Mouse (Mus musculus) liver, embryonic 13.5 days (tissue): ENCODE data around the gene Dll1. TPM values are rescaled to one million over a fixed set of nuclear protein-coding genes. Genes with fewer than 3 reads are reported as not detected.

Source experiments
- ATAC-seq: fragments of 200-750 bp; cut with Nextera tagmentation; 2 replicates; pipeline ENCODE4 v1.8.0; 2017; ENCODE audit warnings: low read depth, mild to moderate bottlenecking, moderate number of reproducible peaks, moderate library complexity
- DNase-seq: peaks from one replicate; pipeline ENCODE4 v3.0.0; 2022
- H3K27ac ChIP-seq: fragments of 300-500 bp; sonication (generic); 2 replicates; pipeline ENCODE4 v1.5.1; 2015; ENCODE audit warnings: moderate library complexity, mild to moderate bottlenecking, inconsistent platforms
- H3K27me3 ChIP-seq: fragments of 300-500 bp; sonication (generic); 2 replicates; pipeline ENCODE4 v1.6.1; 2015; ENCODE audit warnings: mild to moderate bottlenecking, inconsistent platforms
- H3K36me3 ChIP-seq: fragments of 300-500 bp; sonication (generic); 2 replicates; pipeline ENCODE4 v1.6.1; 2015; ENCODE audit warnings: mild to moderate bottlenecking, inconsistent platforms
- H3K4me1 ChIP-seq: fragments of 300-500 bp; sonication (generic); replicated peaks from 2 replicates; pipeline ENCODE4 v1.6.1; 2015; ENCODE audit warnings: inconsistent platforms
- H3K4me2 ChIP-seq: fragments of 300-500 bp; sonication (generic); 2 replicates; pipeline ENCODE4 v1.6.1; 2015; ENCODE audit warnings: inconsistent platforms, mild to moderate bottlenecking, moderate library complexity
- H3K4me3 ChIP-seq: fragments of 300-500 bp; sonication (generic); replicated peaks from 2 replicates; pipeline ENCODE4 v1.5.1; 2015; ENCODE audit warnings: mild to moderate bottlenecking, inconsistent platforms
- H3K9ac ChIP-seq: fragments of 300-500 bp; sonication (generic); 2 replicates; pipeline ENCODE4 v1.6.1; 2015; ENCODE audit warnings: mild to moderate bottlenecking, inconsistent platforms
- H3K9me3 ChIP-seq: fragments of 300-500 bp; sonication (generic); replicated peaks from 2 replicates; pipeline ENCODE4 v1.6.1; 2016; ENCODE audit warnings: inconsistent platforms
- WGBS: fragments of 180-500 bp; shearing (Covaris S2); methylation state at CpG from one replicate; pipeline ENCODE4 v1.1.7; 2015; ENCODE audit not compliant: insufficient replicate concordance; 5-methylcytosine and 5-hydroxymethylcytosine counted together
- polyA plus RNA-seq: library from polyadenylated mRNA; unstranded; fragments of >200 nt; fragmentation: Nextera tagmentation; extraction: Ambion mirVana; gene quantifications from 2 replicates; pipeline ENCODE4 v1.2.1, GENCODE M21; 2015

Gene Dll1
- polyA plus RNA-seq, 1 experiment from 2014 or later, result 1.3 TPM

- no peaks in the 10 kb centered on the region for H3K27me3 ChIP-seq
- no peaks in the 10 kb centered on the region for H3K9me3 ChIP-seq
- H3K27ac ChIP-seq, result no peak overlapping the region
- no peak overlapping the region for H3K4me3 ChIP-seq
- no peak overlapping the region for H3K9ac ChIP-seq
- DNase-seq (no peak), ATAC-seq (no peak)
- H3K4me2 ChIP-seq, result no peak overlapping the region
- WGBS, result 70% methylated on average over 5 of the region's 5 CpGs
- no peaks in the 10 kb centered on the region for H3K36me3 ChIP-seq
- H3K4me1 ChIP-seq, result no peaks in the 10 kb centered on the region
These were observed 20.1 kb downstream of the Dll1 start for GRCm38 (mm10) chr17:15356526-15356925.

GRCm38 (mm10) chr17:15355072-15355471 is 21.6 kb downstream of the Dll1 start:
- Histone ChIP-seq H3K4me3 (no peak overlapping the region), H3K27ac (no peak overlapping the region), H3K27me3 (no peaks in the 10 kb centered on the region), H3K4me1 (no peaks in the 10 kb centered on the region), H3K36me3 (no peaks in the 10 kb centered on the region), H3K9me3 (no peaks in the 10 kb centered on the region), H3K4me2 (no peak overlapping the region), H3K9ac (no peak overlapping the region)
- 78% methylated on average over 3 of the region's 3 CpGs for WGBS
- ATAC-seq (no peak), DNase-seq (no peak)

GRCm38 (mm10) chr17:15354006-15354405 is 22.7 kb downstream of the Dll1 start:
- no peak for ATAC-seq
- no peak overlapping the region for H3K27ac ChIP-seq
- no peak overlapping the region for H3K4me3 ChIP-seq
- no peaks in the 10 kb centered on the region for H3K4me1 ChIP-seq
- no peak overlapping the region for H3K9ac ChIP-seq
- H3K4me2 ChIP-seq, result no peak overlapping the region
- no peaks in the 10 kb centered on the region for H3K36me3 ChIP-seq
- H3K27me3 ChIP-seq, result no peaks in the 10 kb centered on the region
- H3K9me3 ChIP-seq, result no peaks in the 10 kb centered on the region
- DNase-seq, result no peak
- 73% methylated on average over 2 of the region's 2 CpGs for WGBS

- Histone ChIP-seq H3K4me1 (no peaks in the 10 kb centered on the region), H3K36me3 (no peaks in the 10 kb centered on the region), H3K27me3 (no peaks in the 10 kb centered on the region), H3K27ac (no peak overlapping the region), H3K9me3 (no peaks in the 10 kb centered on the region), H3K4me2 (no peak overlapping the region), H3K9ac (no peak overlapping the region), H3K4me3 (no peak overlapping the region)
- DNase-seq (no peak), ATAC-seq (no peak)
- whole genome bisulfite sequencing, result 48% methylated on average over 10 of the region's 10 CpGs
These were observed 23.6 kb downstream of the Dll1 start for GRCm38 (mm10) chr17:15352869-15353610.

GRCm38 (mm10) chr17:15350152-15350551 is 26.5 kb downstream of the Dll1 start:
- H3K9me3 ChIP-seq, result no peaks in the 10 kb centered on the region
- H3K4me1 ChIP-seq, result no peaks in the 10 kb centered on the region
- no peak overlapping the region for H3K4me3 ChIP-seq
- peaks cover 4% of the 10 kb centered on the region; the same call in 1 of the 2 replicates for H3K27me3 ChIP-seq
- ATAC-seq, result no peak
- no peak overlapping the region for H3K4me2 ChIP-seq
- H3K9ac ChIP-seq, result no peak overlapping the region
- no peak for DNase-seq
- 59% methylated on average over 2 of the region's 2 CpGs for WGBS
- no peak overlapping the region for H3K27ac ChIP-seq
- H3K36me3 ChIP-seq, result no peaks in the 10 kb centered on the region

GRCm38 (mm10) chr17:15343071-15343822 is 33.4 kb downstream of the Dll1 start:
- no peak overlapping the region for H3K4me3 ChIP-seq
- H3K4me2 ChIP-seq, result no peak overlapping the region
- DNase-seq (no peak), ATAC-seq (no peak)
- no peaks in the 10 kb centered on the region for H3K9me3 ChIP-seq
- H3K4me1 ChIP-seq, result no peaks in the 10 kb centered on the region
- H3K27ac ChIP-seq, result no peak overlapping the region
- peaks cover 4% of the 10 kb centered on the region; the same call in 1 of the 2 replicates for H3K27me3 ChIP-seq
- H3K36me3 ChIP-seq, result no peaks in the 10 kb centered on the region
- no peak overlapping the region for H3K9ac ChIP-seq
- 39% methylated on average over 14 of the region's 14 CpGs for WGBS

- H3K27ac ChIP-seq, result no peak overlapping the region
- H3K4me3 ChIP-seq, result no peak overlapping the region
- H3K36me3 ChIP-seq, result no peaks in the 10 kb centered on the region
- no peaks in the 10 kb centered on the region for H3K27me3 ChIP-seq
- no peaks in the 10 kb centered on the region for H3K9me3 ChIP-seq
- 54% methylated on average over 1 of the region's 1 CpGs for WGBS
- no peak for ATAC-seq
- H3K9ac ChIP-seq, result no peak overlapping the region
- no peaks in the 10 kb centered on the region for H3K4me1 ChIP-seq
- H3K4me2 ChIP-seq, result no peak overlapping the region
- DNase-seq, result no peak
These were observed 38.8 kb downstream of the Dll1 start for GRCm38 (mm10) chr17:15337906-15338305.

GRCm38 (mm10) chr17:15329740-15330318 is 46.8 kb downstream of the Dll1 start:
- H3K4me3 ChIP-seq, result no peak overlapping the region
- no peaks in the 10 kb centered on the region for H3K9me3 ChIP-seq
- H3K4me1 ChIP-seq, result no peaks in the 10 kb centered on the region
- H3K9ac ChIP-seq, result no peak overlapping the region
- WGBS, result 66% methylated on average over 10 of the region's 10 CpGs
- no peak overlapping the region for H3K27ac ChIP-seq
- no peaks in the 10 kb centered on the region for H3K27me3 ChIP-seq
- DNase-seq (no peak), ATAC-seq (no peak)
- no peak overlapping the region for H3K4me2 ChIP-seq
- no peaks in the 10 kb centered on the region for H3K36me3 ChIP-seq

GRCm38 (mm10) chr17:15327106-15327505 is 49.6 kb downstream of the Dll1 start:
- H3K4me3 ChIP-seq, result no peak overlapping the region
- no peaks in the 10 kb centered on the region for H3K9me3 ChIP-seq
- WGBS, result 52% methylated on average over 5 of the region's 5 CpGs
- no peak overlapping the region for H3K4me2 ChIP-seq
- DNase-seq (no peak), ATAC-seq (no peak)
- no peaks in the 10 kb centered on the region for H3K36me3 ChIP-seq
- H3K27me3 ChIP-seq, result no peaks in the 10 kb centered on the region
- no peaks in the 10 kb centered on the region for H3K4me1 ChIP-seq
- H3K9ac ChIP-seq, result no peak overlapping the region
- H3K27ac ChIP-seq, result no peak overlapping the region

- WGBS, result 55% methylated on average over 10 of the region's 10 CpGs
These were observed 50.5 kb downstream of the Dll1 start for GRCm38 (mm10) chr17:15325976-15326842.

More at GRCm38 (mm10) chr17:15325976-15326842, 50.5 kb downstream of the Dll1 start:
- H3K36me3 ChIP-seq, result no peaks in the 10 kb centered on the region
- no peaks in the 10 kb centered on the region for H3K9me3 ChIP-seq
- H3K27ac ChIP-seq, result no peak overlapping the region
- no peaks in the 10 kb centered on the region for H3K27me3 ChIP-seq
- H3K4me1 ChIP-seq, result no peaks in the 10 kb centered on the region
- H3K4me3 ChIP-seq, result no peak overlapping the region
- H3K4me2 ChIP-seq, result no peak overlapping the region
- DNase-seq, result no peak
- H3K9ac ChIP-seq, result no peak overlapping the region
- no peak for ATAC-seq
